Mouse (Mus musculus) MEL (cell line): ENCODE data around the gene Akap13. TPM values are rescaled to one million over a fixed set of nuclear protein-coding genes. Genes with fewer than 3 reads are reported as not detected.

Experiments used
- DNase-seq: peaks from one replicate; pipeline ENCODE4 v3.0.0; 2011; ENCODE audit warnings: low read depth, low spot score
- H3K27ac ChIP-seq: 2 replicates; pipeline ENCODE4 v1.5.1; 2012; ENCODE audit warnings: low read depth, mild to moderate bottlenecking, control low read depth, low read length, moderate library complexity; ENCODE audit not compliant: control insufficient read depth
- H3K27me3 ChIP-seq, 2 experiments: fragments of 150-350 bp in 1 of 2; sonication (generic) in 1 of 2; 2 replicates each; pipeline ENCODE4 v1.6.1; 2012; ENCODE audit warnings: low read length in 2 of 2, mild to moderate bottlenecking in 2 of 2, improper control_type of control experiment in 1 of 2, moderate library complexity in 1 of 2; ENCODE audit not compliant: insufficient read depth in 2 of 2, control insufficient read depth in 1 of 2
- H3K36me3 ChIP-seq, 2 experiments: 2 replicates each; pipeline ENCODE4 v1.6.1; 2012 to 2014; ENCODE audit warnings: low read length in 2 of 2, improper control_type of control experiment in 1 of 2, inconsistent platforms in 1 of 2, mild to moderate bottlenecking in 1 of 2; ENCODE audit not compliant: insufficient read depth in 2 of 2, control insufficient read depth in 1 of 2
- H3K4me1 ChIP-seq, 2 experiments: fragments of 150-350 bp in 1 of 2; sonication (generic) in 1 of 2; 2 replicates each; pipeline ENCODE4 v1.6.1; 2012; ENCODE audit warnings: low read length in 2 of 2, improper control_type of control experiment in 1 of 2, mild to moderate bottlenecking in 1 of 2; ENCODE audit not compliant: insufficient read depth in 2 of 2, control insufficient read depth in 1 of 2
- H3K4me3 ChIP-seq, 2 experiments: fragments of 150-350 bp in 1 of 2; sonication (generic) in 1 of 2; 2 replicates each; pipeline ENCODE4 v1.5.1; 2012; ENCODE audit warnings: low read depth in 2 of 2, low read length in 2 of 2, mild to moderate bottlenecking in 2 of 2, moderate library complexity in 2 of 2, control low read depth in 1 of 2, improper control_type of control experiment in 1 of 2; ENCODE audit not compliant: control insufficient read depth in 1 of 2, insufficient read depth in 1 of 2
- H3K79me2 ChIP-seq: 2 replicates; pipeline ENCODE4 v1.6.1; 2012; ENCODE audit warnings: mild to moderate bottlenecking, low read length, moderate library complexity; ENCODE audit not compliant: control insufficient read depth, poor library complexity, insufficient read depth
- H3K9ac ChIP-seq: 2 replicates; pipeline ENCODE4 v1.6.1; 2012; ENCODE audit warnings: low read depth, mild to moderate bottlenecking, control low read depth, low read length, moderate library complexity; ENCODE audit not compliant: control insufficient read depth, poor library complexity, severe bottlenecking
- H3K9me3 ChIP-seq: fragments of 150-350 bp; sonication (generic); replicated peaks from 2 replicates; pipeline ENCODE4 v1.6.1; 2012; ENCODE audit warnings: mild to moderate bottlenecking, low read length, improper control_type of control experiment, moderate library complexity; ENCODE audit not compliant: insufficient read depth
- CHD1 ChIP-seq: IDR thresholded peaks from 2 replicates; pipeline ENCODE4 v1.6.1; 2012; ENCODE audit warnings: low read depth, mild to moderate bottlenecking, inconsistent platforms, low read length, improper control_type of control experiment
- CHD2 ChIP-seq: IDR thresholded peaks from 2 replicates; pipeline ENCODE4 v1.6.1; 2011; ENCODE audit warnings: low read length, improper control_type of control experiment
- CTCF ChIP-seq, 3 experiments: IDR thresholded peaks in 2 of 3; conservative IDR thresholded peaks in 1 of 3; 2 replicates each; pipeline ENCODE4 v1.5.1; 2011 to 2012; ENCODE audit warnings: low read length in 3 of 3, low read depth in 2 of 3, mild to moderate bottlenecking in 2 of 3, improper control_type of control experiment in 1 of 3, inconsistent platforms in 1 of 3, mixed read lengths in 1 of 3, moderate library complexity in 1 of 3; ENCODE audit not compliant: control insufficient read depth in 1 of 3, insufficient read depth in 1 of 3, poor library complexity in 1 of 3, severe bottlenecking in 1 of 3
- EP300 ChIP-seq, 2 experiments: IDR thresholded peaks; 2 replicates each; pipeline ENCODE4 v1.6.1; 2011; ENCODE audit warnings: improper control_type of control experiment in 2 of 2, low read length in 2 of 2, low read depth in 1 of 2, mild to moderate bottlenecking in 1 of 2
- ETS1 ChIP-seq: IDR thresholded peaks from 2 replicates; pipeline ENCODE4 v1.6.1; 2012; ENCODE audit warnings: low read depth, mild to moderate bottlenecking, inconsistent platforms, low read length, improper control_type of control experiment, moderate library complexity
- GABPA ChIP-seq: IDR thresholded peaks from 2 replicates; pipeline ENCODE4 v1.6.1; 2012; ENCODE audit warnings: low read depth, mild to moderate bottlenecking, inconsistent platforms, low read length, improper control_type of control experiment, moderate library complexity
- HCFC1 ChIP-seq: IDR thresholded peaks from 2 replicates; pipeline ENCODE4 v1.6.1; 2012; ENCODE audit warnings: low read depth, mild to moderate bottlenecking, inconsistent platforms, low read length, improper control_type of control experiment, moderate library complexity
- KAT2A ChIP-seq: conservative IDR thresholded peaks from 2 replicates; pipeline ENCODE4 v1.6.1; 2012; ENCODE audit warnings: low read depth, low read length, improper control_type of control experiment, inconsistent platforms
- MAZ ChIP-seq: IDR thresholded peaks from 2 replicates; pipeline ENCODE4 v1.6.1; 2012; ENCODE audit warnings: low read depth, mild to moderate bottlenecking, inconsistent platforms, low read length, improper control_type of control experiment
- MXI1 ChIP-seq: IDR thresholded peaks from 2 replicates; pipeline ENCODE4 v1.6.1; 2011; ENCODE audit warnings: mild to moderate bottlenecking, low read depth, low read length, improper control_type of control experiment
- MYC ChIP-seq: IDR thresholded peaks from 2 replicates; pipeline ENCODE4 v1.6.1; 2011; ENCODE audit warnings: low read depth, mild to moderate bottlenecking, low read length, improper control_type of control experiment, moderate library complexity
- NELFE ChIP-seq: IDR thresholded peaks from 2 replicates; pipeline ENCODE4 v1.6.1; 2011; ENCODE audit warnings: low read depth, low read length, improper control_type of control experiment
- POLR2A ChIP-seq, 2 experiments: IDR thresholded peaks; 2 replicates each; pipeline ENCODE4 v1.6.1; 2011 to 2012; ENCODE audit warnings: low read length in 2 of 2, mild to moderate bottlenecking in 2 of 2, control low read depth in 1 of 2, improper control_type of control experiment in 1 of 2, low read depth in 1 of 2, moderate library complexity in 1 of 2; ENCODE audit not compliant: control insufficient read depth in 1 of 2, insufficient read depth in 1 of 2, poor library complexity in 1 of 2
- POLR2AphosphoS2 ChIP-seq: IDR thresholded peaks from 2 replicates; pipeline ENCODE4 v1.6.1; 2011; ENCODE audit warnings: low read length, improper control_type of control experiment
- RAD21 ChIP-seq: IDR thresholded peaks from 2 replicates; pipeline ENCODE4 v1.6.1; 2011; ENCODE audit warnings: mild to moderate bottlenecking, low read depth, low read length, improper control_type of control experiment
- SIN3A ChIP-seq: IDR thresholded peaks from 2 replicates; pipeline ENCODE4 v1.6.1; 2012; ENCODE audit warnings: low read length, improper control_type of control experiment, inconsistent platforms
- SMC3 ChIP-seq: IDR thresholded peaks from 2 replicates; pipeline ENCODE4 v1.6.1; 2011; ENCODE audit warnings: low read depth, low read length, improper control_type of control experiment
- TAL1 ChIP-seq: IDR thresholded peaks from 2 replicates; pipeline ENCODE4 v1.6.1; 2012; ENCODE audit warnings: mild to moderate bottlenecking, inconsistent platforms, low read length, moderate library complexity, mixed read lengths
- USF1 ChIP-seq: IDR thresholded peaks from 2 replicates; pipeline ENCODE4 v1.6.1; 2014; ENCODE audit warnings: low read depth, mild to moderate bottlenecking, inconsistent platforms, low read length, improper control_type of control experiment, moderate library complexity
- USF2 ChIP-seq, 2 experiments: IDR thresholded peaks; 2 replicates each; pipeline ENCODE4 v1.6.1; 2011 to 2012; ENCODE audit warnings: improper control_type of control experiment in 2 of 2, low read length in 2 of 2, borderline replicate concordance in 1 of 2, inconsistent platforms in 1 of 2, low read depth in 1 of 2, mild to moderate bottlenecking in 1 of 2; ENCODE audit not compliant: insufficient read depth in 1 of 2
- ZNF384 ChIP-seq: IDR thresholded peaks from 2 replicates; pipeline ENCODE4 v1.6.1; 2012; ENCODE audit warnings: low read depth, mild to moderate bottlenecking, inconsistent platforms, low read length, improper control_type of control experiment
- polyA plus RNA-seq, 2 experiments: library from polyadenylated mRNA; stranded (reverse) in 1 of 2; unstranded in 1 of 2; fragments of >175 nt in 1 of 2; fragments of >200 nt in 1 of 2; gene quantifications; 2 replicates each; pipeline versions ENCODE4 v1.2.1 to v1.2.4; 2012; ENCODE audit warnings: low replicate concordance in 2 of 2, low read depth in 1 of 2; ENCODE audit not compliant: insufficient read length in 2 of 2, insufficient read depth in 1 of 2, missing spikeins in 1 of 2
- total RNA-seq: library from RNA; depleted of rRNA; stranded (reverse); fragments of 300-350 nt; gene quantifications from 2 replicates; pipeline ENCODE4 v1.2.3, GENCODE M21; 2012

Gene Akap13
- total and polyA plus RNA-seq, 3 experiments, result 4.1 to 4.5 TPM; not detected in 1

DNA sequence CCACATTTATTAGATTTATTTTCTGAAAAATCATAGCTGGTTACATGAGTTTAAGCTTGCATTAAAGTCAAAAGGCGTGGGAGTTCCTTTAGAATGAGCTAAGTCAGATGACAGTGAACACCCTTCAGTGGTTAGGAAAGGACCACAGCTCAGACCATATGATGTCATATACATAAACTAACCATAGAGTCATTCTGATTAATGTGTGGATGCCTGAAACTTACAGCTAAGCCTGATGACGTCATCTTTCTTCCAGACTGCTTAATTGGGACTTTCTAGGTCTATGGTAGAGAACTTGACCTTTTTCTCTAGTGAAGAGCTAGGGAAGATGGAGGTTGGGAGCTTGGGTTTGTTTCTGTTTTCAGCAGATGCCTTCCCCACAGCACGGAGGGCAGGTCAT, 211.6 kb downstream of the Akap13 start:
- no peaks in the 10 kb centered on the region for H3K9me3 ChIP-seq
- no peaks in the 10 kb centered on the region for H3K27me3 ChIP-seq
- no peak overlapping the region for H3K4me3 ChIP-seq
- DNase-seq, result no peak
- H3K79me2 ChIP-seq, result no peaks in the 10 kb centered on the region
- H3K4me1 ChIP-seq, result peaks cover 6 to 10% of the 10 kb centered on the region in 2 experiments
- no peak for TF ChIP-seq USF2 (IDR thresholded peaks at IDR 0.05; ENCODE audit: borderline replicate concordance in 1 of 2, insufficient read depth in 1 of 2, low read depth in 1 of 2, low read length in 2 of 2)
- no peak for TF ChIP-seq POLR2A (IDR thresholded peaks at IDR 0.05; ENCODE audit: control insufficient read depth in 1 of 2, insufficient read depth in 1 of 2, low read depth in 1 of 2, low read length in 2 of 2, poor library complexity in 1 of 2)
- no peak for TF ChIP-seq EP300 (IDR thresholded peaks at IDR 0.05; ENCODE audit: low read depth in 1 of 2, low read length in 2 of 2)
- TF ChIP-seq CHD1, result no peak
- TF ChIP-seq GABPA, result no peak
- H3K9ac ChIP-seq, result no peak overlapping the region
- peaks cover 0 to 10% of the 10 kb centered on the region in 2 experiments; a peak in 2 of 4 replicates for H3K36me3 ChIP-seq
- H3K27ac ChIP-seq, result no peak overlapping the region

DNA sequence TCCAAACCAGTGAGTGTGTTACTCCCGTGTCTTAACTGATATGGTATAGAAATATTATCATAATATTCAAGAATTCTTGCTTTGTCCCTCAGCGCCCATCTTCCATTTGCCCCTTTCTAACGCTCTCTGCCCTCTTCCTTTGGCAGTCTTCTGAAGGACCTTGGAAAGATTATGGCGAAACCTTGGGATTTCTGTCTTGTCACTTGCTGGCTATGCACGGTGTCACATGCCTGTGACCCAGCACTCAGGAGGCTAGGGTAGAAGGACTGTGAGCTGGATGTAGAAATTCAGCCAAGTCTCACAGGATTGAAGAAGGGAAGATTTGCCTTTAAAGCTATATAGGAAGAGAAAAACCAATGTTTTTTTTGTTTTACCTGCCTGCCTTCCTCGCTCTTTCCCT, 212.2 kb downstream of the Akap13 start:
- no peak overlapping the region for H3K9ac ChIP-seq
- DNase-seq, result no peak
- H3K4me3 ChIP-seq, result no peak overlapping the region
- no peaks in the 10 kb centered on the region for H3K79me2 ChIP-seq
- no peaks in the 10 kb centered on the region for H3K9me3 ChIP-seq
- H3K27ac ChIP-seq, result no peak overlapping the region
- peaks cover 0 to 10% of the 10 kb centered on the region in 2 experiments; a peak in 2 of 4 replicates for H3K36me3 ChIP-seq
- TF ChIP-seq POLR2AphosphoS2 (no peak), CTCF (IDR thresholded peaks at IDR 0.05 in 2 of 3, conservative IDR thresholded peaks at IDR 0.05 in 1 of 3; ENCODE audit: control insufficient read depth in 1 of 3, insufficient read depth in 1 of 3, low read depth in 2 of 3, low read length in 3 of 3, poor library complexity in 1 of 3, severe bottlenecking in 1 of 3) (no peak), SMC3 (no peak), MAZ (no peak), KAT2A (no peak), RAD21 (no peak), MYC (no peak), USF1 (no peak), SIN3A (no peak), HCFC1 (no peak), POLR2A (IDR thresholded peaks at IDR 0.05; ENCODE audit: control insufficient read depth in 1 of 2, insufficient read depth in 1 of 2, low read depth in 1 of 2, low read length in 2 of 2, poor library complexity in 1 of 2) (no peak), CHD1 (no peak), ETS1 (no peak), CHD2 (no peak), MXI1 (no peak), TAL1 (no peak), NELFE (no peak), ZNF384 (no peak)
- no peaks in the 10 kb centered on the region for H3K27me3 ChIP-seq
- H3K4me1 ChIP-seq, result peaks cover 6 to 10% of the 10 kb centered on the region in 2 experiments
